Mouse (Mus musculus) cerebellum, adult 2 months (tissue): Measurements from ENCODE around the gene Gm44503.

Source experiments
- CTCF ChIP-seq: fragments of 200-500 bp; IDR thresholded peaks from 2 replicates; pipeline ENCODE4 v1.5.1; 2011; ENCODE audit warnings: low read depth, mild to moderate bottlenecking, control low read depth, low read length, moderate library complexity, borderline replicate concordance; ENCODE audit not compliant: insufficient read depth
- POLR2A ChIP-seq: fragments of 200-500 bp; IDR thresholded peaks from 2 replicates; pipeline ENCODE4 v1.6.1; 2011; ENCODE audit warnings: low read length, control low read depth, borderline replicate concordance; ENCODE audit not compliant: insufficient read depth

GRCm38 (mm10) chr9:73001314-73002011, 42.8 kb downstream of the Gm44503 start:
- TF ChIP-seq CTCF (no peak), POLR2A (no peak)
